Comparison of ENCODE assay signal across 16 mouse cellular contexts in the genomic region with DNA sequence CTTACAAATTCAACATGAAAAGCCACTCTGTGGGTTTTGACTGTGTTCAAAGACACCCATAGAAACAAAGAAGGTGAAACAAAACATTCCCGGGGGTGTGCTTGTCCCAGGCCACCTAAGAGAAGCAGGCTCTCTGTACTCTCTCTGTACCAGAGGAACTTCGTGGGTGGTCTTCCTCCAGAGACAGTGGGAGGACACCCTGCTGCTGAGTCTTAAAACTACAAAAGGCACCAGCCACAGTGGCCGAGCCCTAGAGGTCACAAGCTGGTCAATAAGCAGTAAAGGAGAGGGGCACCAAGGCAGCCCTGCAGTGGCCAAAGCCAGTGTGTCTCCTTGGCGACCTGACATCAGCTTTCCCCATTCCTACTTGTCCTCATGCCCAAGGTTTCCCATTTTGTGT. TPM values are rescaled to one million over a fixed set of nuclear protein-coding genes. Genes with fewer than 3 reads are reported as not detected.
DNase-seq lines count a peak whose midpoint lies in the region; ATAC-seq and TF ChIP-seq lines count a peak whose summit lies in the region.
"Had no signal": no experiment of that assay in that cellular context is flagged by ENCODE, and none has a peak within 500 bp of the region (broad histone marks: within the 10 kb centered on the region; RNA-seq: fewer than 3 reads in every experiment).

No protein-coding gene starts in this region.

- H3K27ac ChIP-seq in heart, embryonic 13.5 days (replicated peaks) = peak overlapping the region; percentile 61
- H3K27ac ChIP-seq in heart, embryonic 12.5 days (ENCODE audit: poor library complexity, severe bottlenecking) = no peak overlapping the region
- H3K27ac ChIP-seq in lung, embryonic 14.5 days (ENCODE audit: low read depth) = no peak overlapping the region; the same call in 1 of the 2 replicates
- no peak overlapping the region for H3K27ac ChIP-seq in forebrain, embryonic 11.5 days (ENCODE audit: low read depth, low read length)
- H3K27ac ChIP-seq: hindbrain, embryonic 15.5 days had no signal

- no peak for TF ChIP-seq POLR2A in lung, adult 2 months (IDR thresholded peaks at IDR 0.05; ENCODE audit: borderline replicate concordance, extremely low read depth, low read depth, low read length)

- peak; percentile 52 for DNase-seq in lung, embryonic 14.5 days
- DNase-seq in lung, adult 2 months = no peak
- DNase-seq in embryo, embryonic 10.5 days (ENCODE audit: low spot score) = peak; percentile 84
- DNase-seq in retina, postnatal 1 day = peak; percentile 69
- no peak for DNase-seq in forebrain, embryonic 11.5 days (ENCODE audit: low spot score)
- DNase-seq: adrenal gland, postnatal 10 days; cerebellum, adult 9-10 months; gastrocnemius, postnatal 36 days; kidney, postnatal 10 days; lung, postnatal 36 days; thymus, postnatal 36 days had no signal

- H3K9ac ChIP-seq in heart, embryonic 13.5 days = no peak overlapping the region
- H3K9ac ChIP-seq in heart, embryonic 12.5 days = no peak overlapping the region
- no peak overlapping the region for H3K9ac ChIP-seq in lung, embryonic 14.5 days
- H3K9ac ChIP-seq in forebrain, embryonic 11.5 days (ENCODE audit: low read length) = no peak overlapping the region
- H3K9ac ChIP-seq: hindbrain, embryonic 15.5 days had no signal

- no peaks in the 10 kb centered on the region for H3K9me3 ChIP-seq in heart, embryonic 13.5 days
- no peaks in the 10 kb centered on the region for H3K9me3 ChIP-seq in heart, embryonic 12.5 days (replicated peaks)
- H3K9me3 ChIP-seq in lung, embryonic 14.5 days (ENCODE audit: low read depth, low read length) = no peaks in the 10 kb centered on the region
- no peaks in the 10 kb centered on the region; the same call in 1 of the 2 replicates for H3K9me3 ChIP-seq in forebrain, embryonic 11.5 days (ENCODE audit: control insufficient read depth, low read length)
- H3K9me3 ChIP-seq: G1E; hindbrain, embryonic 15.5 days had no signal

- peaks cover 40% of the 10 kb centered on the region for H3K36me3 ChIP-seq in heart, embryonic 13.5 days
- peaks cover 33% of the 10 kb centered on the region for H3K36me3 ChIP-seq in heart, embryonic 12.5 days
- H3K36me3 ChIP-seq in lung, embryonic 14.5 days (ENCODE audit: insufficient read depth) = peaks cover 24% of the 10 kb centered on the region
- no peaks in the 10 kb centered on the region for H3K36me3 ChIP-seq in forebrain, embryonic 11.5 days (ENCODE audit: control insufficient read depth, insufficient read depth, low read length)
- H3K36me3 ChIP-seq: G1E had no signal

- H3K27me3 ChIP-seq in heart, embryonic 13.5 days (replicated peaks) = no peaks in the 10 kb centered on the region
- H3K27me3 ChIP-seq in heart, embryonic 12.5 days (replicated peaks) = no peaks in the 10 kb centered on the region
- no peaks in the 10 kb centered on the region for H3K27me3 ChIP-seq in lung, embryonic 14.5 days (ENCODE audit: insufficient read depth, low read length)
- H3K27me3 ChIP-seq in forebrain, embryonic 11.5 days (ENCODE audit: control insufficient read depth, insufficient read depth, low read length) = peaks cover 10% of the 10 kb centered on the region

- H3K4me1 ChIP-seq in heart, embryonic 13.5 days = peaks cover 70% of the 10 kb centered on the region
- H3K4me1 ChIP-seq in heart, embryonic 12.5 days (replicated peaks) = peaks cover 61% of the 10 kb centered on the region
- H3K4me1 ChIP-seq in lung, embryonic 14.5 days (ENCODE audit: insufficient read depth) = peaks cover 45% of the 10 kb centered on the region
- H3K4me1 ChIP-seq in lung, adult 2 months (ENCODE audit: control insufficient read depth, insufficient read depth, low read length) = peaks cover 15% of the 10 kb centered on the region
- peaks cover 18% of the 10 kb centered on the region for H3K4me1 ChIP-seq in forebrain, embryonic 11.5 days (replicated peaks; ENCODE audit: control insufficient read depth, insufficient read depth, low read length)

- H3K4me2 ChIP-seq in heart, embryonic 13.5 days = no peak overlapping the region
- no peak overlapping the region for H3K4me2 ChIP-seq in heart, embryonic 12.5 days
- no peak overlapping the region for H3K4me2 ChIP-seq in lung, embryonic 14.5 days
- no peak overlapping the region for H3K4me2 ChIP-seq in forebrain, embryonic 11.5 days (ENCODE audit: low read depth, low read length, severe bottlenecking)
- H3K4me2 ChIP-seq: hindbrain, embryonic 15.5 days had no signal

- no peak overlapping the region for H3K4me3 ChIP-seq in heart, embryonic 13.5 days
- H3K4me3 ChIP-seq in heart, embryonic 12.5 days = no peak overlapping the region
- H3K4me3 ChIP-seq in lung, embryonic 14.5 days (ENCODE audit: low read depth, low read length) = no peak overlapping the region
- H3K4me3 ChIP-seq in lung, adult 2 months (replicated peaks; ENCODE audit: extremely low read depth, low read depth, low read length) = no peak overlapping the region
- no peak overlapping the region for H3K4me3 ChIP-seq in forebrain, embryonic 11.5 days (ENCODE audit: low read depth, low read length)
- H3K4me3 ChIP-seq: hindbrain, embryonic 15.5 days had no signal

- TF ChIP-seq CTCF in lung, embryonic 14.5 days (IDR thresholded peaks at IDR 0.05; ENCODE audit: low read depth) = no peak
- no peak for TF ChIP-seq CTCF in lung, adult 2 months (IDR thresholded peaks at IDR 0.05; ENCODE audit: insufficient read depth, low read length)

- 33% methylated on average over 4 of the region's 4 CpGs for WGBS in heart, embryonic 13.5 days
- WGBS in heart, embryonic 12.5 days = 25% methylated on average over 4 of the region's 4 CpGs
- WGBS in lung, embryonic 14.5 days = 17% methylated on average over 4 of the region's 4 CpGs
- WGBS in lung, adult 2 months = 54% methylated on average over 4 of the region's 4 CpGs
- WGBS in forebrain, embryonic 11.5 days = 5% methylated on average over 4 of the region's 4 CpGs

- no peak for ATAC-seq in heart, embryonic 13.5 days (ENCODE audit: extremely low read depth, insufficient number of reproducible peaks, low FRiP score, low TSS enrichment)
- ATAC-seq in heart, embryonic 12.5 days (ENCODE audit: insufficient number of reproducible peaks, low FRiP score) = no peak
- ATAC-seq in lung, embryonic 14.5 days (ENCODE audit: insufficient read depth) = no peak
- ATAC-seq in monocyte, adult 5-6 weeks (replicated peaks; ENCODE audit: insufficient number of reproducible peaks, low FRiP score, low TSS enrichment, poor library complexity, severe bottlenecking) = no peak
- ATAC-seq in forebrain, embryonic 11.5 days (replicated peaks; ENCODE audit: low FRiP score) = no peak

RNA-seq across cellular contexts. Expression of gene Vangl1, which starts 14.5 kb away (rescaled TPM):
- 19.2 and 24.0 TPM in 2 replicates for polyA plus RNA-seq in heart, embryonic 13.5 days (2015; fragmentation: Nextera tagmentation; extraction: Ambion mirVana)
- polyA plus RNA-seq in heart, embryonic 12.5 days (2016; fragmentation: Nextera tagmentation; extraction: Ambion mirVana) = 31.0 and 31.8 TPM in 2 replicates
- polyA plus RNA-seq in lung, embryonic 14.5 days (2014; fragmentation: Nextera tagmentation; extraction: Ambion mirVana) = 22.9 and 28.4 TPM in 2 replicates
- polyA plus RNA-seq in lung, adult 2 months (2012; rRNA removed) = 26.9 and 31.5 TPM in 2 replicates
- 1.4 TPM in 1 of 3 replicates, not detected in the others for total RNA-seq in monocyte, adult 5-6 weeks (2017)
- 7.3 and 8.1 TPM in 2 replicates for polyA plus RNA-seq in forebrain, embryonic 11.5 days (2014; fragmentation: Nextera tagmentation; extraction: Ambion mirVana)

Comparison
In these comparisons a context has a peak if more than half of its experiments do, and no peak if none do; other contexts are left out.
1. DNase-seq: peak in lung, embryonic 14.5 days (single experiment), embryo, embryonic 10.5 days (single experiment) and retina, postnatal 1 day (single experiment); none in lung, adult 2 months (single experiment) and forebrain, embryonic 11.5 days (single experiment).